Mouse (Mus musculus): Measurements from ENCODE around the gene Ube2d2b. TPM values are rescaled to one million over a fixed set of nuclear protein-coding genes. Genes with fewer than 3 reads are reported as not detected.

Ube2d2b gene
- 0.21 and 0.22 TPM in 2 replicates for polyA plus RNA-seq (2015; fragmentation: Nextera tagmentation; extraction: Ambion mirVana)

GRCm38 (mm10) chr5:107829998-107830560 lies at the start of gene Ube2d2b:
Gene Ube2d2b, plus strand, starts transcription at chr5:107830099.
- H3K36me3 ChIP-seq = peaks cover 8% of the 10 kb centered on the region; the same call in 1 of the 2 replicates
- no peaks in the 10 kb centered on the region for H3K9me3 ChIP-seq
- H3K4me2 ChIP-seq = no peak within 1 kb of the TSS
- H3K27ac ChIP-seq = no peak within 1 kb of the TSS
- no peak within 1 kb of the TSS for H3K9ac ChIP-seq
- no peaks in the 10 kb centered on the region for H3K4me1 ChIP-seq
- no peaks in the 10 kb centered on the region for H3K27me3 ChIP-seq (replicated peaks)
- H3K4me3 ChIP-seq (replicated peaks) = no peak within 1 kb of the TSS
- WGBS = 96% methylated on average over 22 of the region's 22 CpGs
- no peak for ATAC-seq (ENCODE audit: insufficient read depth, low FRiP score, low read depth)

DNA sequence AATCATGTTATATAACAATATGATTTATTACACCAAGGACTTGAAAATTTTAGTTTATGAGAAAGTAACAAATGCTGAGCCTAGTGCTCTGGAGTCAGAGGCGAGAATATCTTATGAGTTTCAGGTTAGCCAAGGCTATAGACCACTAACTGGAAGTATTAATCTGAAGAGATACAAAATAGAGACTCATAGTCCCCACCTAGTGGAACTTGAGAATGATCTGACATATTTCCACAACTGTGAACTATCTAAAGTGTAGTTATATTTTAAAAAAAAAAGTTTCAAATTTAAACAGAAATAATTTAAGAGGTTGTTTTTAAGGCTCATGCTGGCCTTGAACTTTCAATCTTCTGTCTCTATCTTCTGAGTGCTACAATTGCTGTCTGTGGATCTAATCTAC lies 47.5 kb upstream of the Ube2d2b start:
- H3K9ac ChIP-seq = no peak overlapping the region
- H3K27me3 ChIP-seq (replicated peaks) = no peaks in the 10 kb centered on the region
- no peak overlapping the region for H3K27ac ChIP-seq
- no peaks in the 10 kb centered on the region for H3K9me3 ChIP-seq
- no peak overlapping the region for H3K4me3 ChIP-seq (replicated peaks)
- H3K36me3 ChIP-seq = 0 out of 2 replicates have a peak, but pooled peaks cover 4% of the 10 kb centered on the region
- ATAC-seq (ENCODE audit: insufficient read depth, low FRiP score, low read depth) = no peak
- no peak overlapping the region for H3K4me2 ChIP-seq
- H3K4me1 ChIP-seq = no peaks in the 10 kb centered on the region
- 98% methylated on average over 1 of the region's 1 CpGs for WGBS

GRCm38 (mm10) chr5:107787682-107788443 lies 42.0 kb upstream of the Ube2d2b start:
- Histone ChIP-seq H3K9ac (no peak overlapping the region), H3K4me1 (no peaks in the 10 kb centered on the region), H3K9me3 (no peaks in the 10 kb centered on the region), H3K4me3 (replicated peaks) (no peak overlapping the region), H3K4me2 (no peak overlapping the region), H3K36me3 (0 out of 2 replicates have a peak, but pooled peaks cover 4% of the 10 kb centered on the region), H3K27ac (no peak overlapping the region), H3K27me3 (replicated peaks) (no peaks in the 10 kb centered on the region)
- ATAC-seq (ENCODE audit: insufficient read depth, low FRiP score, low read depth) = no peak
- WGBS = 82% methylated on average over 7 of the region's 7 CpGs

DNA sequence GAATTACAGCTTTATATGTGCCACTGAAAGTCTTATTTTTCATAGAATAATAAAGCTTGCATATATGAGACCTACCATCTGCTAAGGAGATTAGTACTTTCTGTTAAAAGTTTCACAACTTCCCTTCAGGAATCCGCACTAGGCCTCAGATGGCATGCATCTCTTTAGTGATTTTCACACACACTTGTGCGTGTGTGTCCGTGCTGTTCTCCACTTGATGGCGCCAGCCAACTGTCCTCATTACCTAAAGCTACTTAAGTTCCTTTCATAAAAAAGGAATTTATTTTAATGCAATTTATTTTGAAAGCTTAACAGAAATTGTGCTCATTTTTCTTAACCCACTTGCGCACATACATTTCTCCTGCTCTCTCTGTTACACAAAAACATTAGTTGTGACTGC lies 40.4 kb upstream of the Ube2d2b start:
- no peak overlapping the region for H3K9ac ChIP-seq
- 74% methylated on average over 5 of the region's 5 CpGs for WGBS

DNA sequence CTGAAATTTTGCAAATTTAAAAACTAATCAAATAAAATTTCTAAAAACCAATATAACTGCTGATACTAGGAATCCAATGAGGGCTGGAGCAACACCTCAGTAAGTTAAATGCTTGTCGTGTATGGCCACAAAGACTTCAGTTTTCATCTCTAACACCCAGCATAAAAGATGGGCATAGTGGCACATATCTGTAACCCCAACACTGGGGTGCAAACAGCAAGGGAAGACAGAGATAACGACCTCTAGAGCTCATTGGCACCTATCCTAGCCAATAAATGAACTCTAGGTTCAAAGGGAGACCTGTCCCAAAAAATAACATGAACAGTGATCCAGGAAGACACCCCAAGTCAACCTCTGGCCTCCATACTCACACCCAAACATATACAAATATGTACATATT lies 37.9 kb upstream of the Ube2d2b start:
- H3K9me3 ChIP-seq = no peaks in the 10 kb centered on the region
- 83% methylated on average over 2 of the region's 2 CpGs for WGBS
- H3K9ac ChIP-seq = no peak overlapping the region
- no peaks in the 10 kb centered on the region for H3K4me1 ChIP-seq
- no peaks in the 10 kb centered on the region for H3K27me3 ChIP-seq (replicated peaks)
- no peak overlapping the region for H3K4me3 ChIP-seq (replicated peaks)
- H3K27ac ChIP-seq = no peak overlapping the region
- peaks cover 12% of the 10 kb centered on the region for H3K36me3 ChIP-seq
- H3K4me2 ChIP-seq = no peak overlapping the region
- no peak for ATAC-seq (ENCODE audit: insufficient read depth, low FRiP score, low read depth)

More for the DNA sequence above, 40.4 kb upstream of the Ube2d2b start:
- no peak overlapping the region for H3K27ac ChIP-seq
- no peaks in the 10 kb centered on the region for H3K9me3 ChIP-seq
- no peaks in the 10 kb centered on the region for H3K4me1 ChIP-seq
- H3K4me2 ChIP-seq = no peak overlapping the region
- H3K36me3 ChIP-seq = 0 out of 2 replicates have a peak, but pooled peaks cover 4% of the 10 kb centered on the region
- H3K4me3 ChIP-seq (replicated peaks) = no peak overlapping the region
- H3K27me3 ChIP-seq (replicated peaks) = no peaks in the 10 kb centered on the region
- ATAC-seq (ENCODE audit: insufficient read depth, low FRiP score, low read depth) = no peak

DNA sequence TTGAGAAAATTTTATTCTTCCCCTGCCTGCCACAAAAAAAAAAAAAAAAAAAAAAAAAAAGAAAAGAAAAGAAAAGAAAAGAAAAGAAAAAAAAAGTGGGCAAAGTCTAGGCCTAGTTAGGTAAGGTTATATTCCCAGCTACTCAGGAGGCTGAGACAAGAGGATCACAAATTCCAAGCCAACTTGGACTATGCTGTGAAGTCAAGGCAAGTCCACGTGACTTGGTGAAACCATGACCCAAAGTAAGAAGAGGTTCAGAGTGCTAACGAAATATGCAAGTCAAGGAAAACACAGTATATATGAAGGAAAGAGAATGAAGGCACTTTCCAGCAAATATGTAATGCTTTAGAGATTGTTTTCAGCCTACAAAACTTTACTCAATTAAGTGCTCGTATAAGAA lies 37.4 kb upstream of the Ube2d2b start:
- Histone ChIP-seq H3K9ac (no peak overlapping the region), H3K4me3 (replicated peaks) (no peak overlapping the region), H3K36me3 (peaks cover 13% of the 10 kb centered on the region), H3K27me3 (replicated peaks) (no peaks in the 10 kb centered on the region), H3K9me3 (no peaks in the 10 kb centered on the region), H3K27ac (no peak overlapping the region), H3K4me1 (no peaks in the 10 kb centered on the region), H3K4me2 (no peak overlapping the region)
- ATAC-seq (ENCODE audit: insufficient read depth, low FRiP score, low read depth) = no peak
- 95% methylated on average over 3 of the region's 3 CpGs for WGBS

GRCm38 (mm10) chr5:107793258-107793657 lies 36.6 kb upstream of the Ube2d2b start:
- Histone ChIP-seq H3K27ac (no peak overlapping the region), H3K9ac (no peak overlapping the region), H3K4me3 (replicated peaks) (no peak overlapping the region), H3K4me2 (no peak overlapping the region), H3K4me1 (no peaks in the 10 kb centered on the region), H3K36me3 (peaks cover 13% of the 10 kb centered on the region), H3K27me3 (replicated peaks) (no peaks in the 10 kb centered on the region), H3K9me3 (no peaks in the 10 kb centered on the region)
- ATAC-seq (ENCODE audit: insufficient read depth, low FRiP score, low read depth) = no peak
- 21% methylated on average over 3 of the region's 3 CpGs for WGBS

DNA sequence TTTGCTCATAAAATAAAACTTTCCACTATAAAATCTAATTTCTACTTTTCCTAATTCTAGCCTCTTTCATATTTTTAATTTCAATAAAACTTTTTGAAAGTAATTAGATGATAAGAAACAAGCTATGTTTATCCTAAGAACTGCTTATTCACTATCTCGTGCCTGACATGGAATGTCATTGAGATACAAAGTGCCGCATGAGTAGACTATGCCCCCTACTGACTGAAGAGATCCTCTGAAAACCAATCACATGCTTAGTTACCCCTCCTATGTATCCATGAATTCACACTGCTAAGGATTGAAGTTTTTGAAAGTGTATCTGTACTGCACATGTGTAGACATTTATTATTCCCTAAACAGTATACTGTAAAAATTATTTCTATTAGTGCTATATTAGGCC lies 36.0 kb upstream of the Ube2d2b start:
- Histone ChIP-seq H3K4me3 (replicated peaks) (no peak overlapping the region), H3K4me1 (no peaks in the 10 kb centered on the region), H3K27ac (no peak overlapping the region), H3K27me3 (replicated peaks) (no peaks in the 10 kb centered on the region), H3K9ac (no peak overlapping the region), H3K4me2 (no peak overlapping the region), H3K36me3 (peaks cover 13% of the 10 kb centered on the region), H3K9me3 (no peaks in the 10 kb centered on the region)
- no peak for ATAC-seq (ENCODE audit: insufficient read depth, low FRiP score, low read depth)
- 32% methylated on average over 2 of the region's 2 CpGs for WGBS

DNA sequence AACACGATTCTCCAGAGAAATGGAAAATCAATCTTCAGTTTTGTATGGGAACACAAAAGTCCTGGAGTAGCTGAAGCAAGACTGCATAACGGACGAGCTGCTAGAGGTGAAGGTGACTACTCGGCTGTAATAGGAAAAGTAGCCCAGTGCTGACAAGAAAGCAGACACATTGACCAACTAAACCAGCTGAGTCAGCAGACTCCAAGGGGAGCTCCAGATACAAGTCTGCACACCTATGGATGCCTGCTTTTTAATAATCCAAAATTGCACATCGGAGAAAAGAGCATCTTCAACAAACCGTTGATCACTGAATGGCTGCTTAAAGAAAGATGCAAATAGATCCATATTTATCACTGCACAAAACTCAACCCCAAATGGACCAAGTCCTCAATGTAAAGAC lies 31.6 kb upstream of the Ube2d2b start:
- Histone ChIP-seq H3K9me3 (no peaks in the 10 kb centered on the region), H3K4me1 (no peaks in the 10 kb centered on the region)
- 90% methylated on average over 6 of the region's 6 CpGs for WGBS

GRCm38 (mm10) chr5:107801234-107801633 lies 28.7 kb upstream of the Ube2d2b start:
- Histone ChIP-seq H3K27me3 (replicated peaks) (no peaks in the 10 kb centered on the region), H3K4me2 (no peak overlapping the region), H3K27ac (no peak overlapping the region), H3K36me3 (peaks cover 3% of the 10 kb centered on the region; the same call in 1 of the 2 replicates), H3K4me1 (no peaks in the 10 kb centered on the region), H3K4me3 (replicated peaks) (no peak overlapping the region), H3K9ac (no peak overlapping the region), H3K9me3 (no peaks in the 10 kb centered on the region)
- no peak for ATAC-seq (ENCODE audit: insufficient read depth, low FRiP score, low read depth)
- WGBS = 75% methylated on average over 2 of the region's 2 CpGs

More for the DNA sequence above, 31.6 kb upstream of the Ube2d2b start:
- Histone ChIP-seq H3K36me3 (peaks cover 13% of the 10 kb centered on the region), H3K4me2 (no peak overlapping the region), H3K27ac (no peak overlapping the region), H3K4me3 (replicated peaks) (no peak overlapping the region), H3K9ac (no peak overlapping the region), H3K27me3 (replicated peaks) (no peaks in the 10 kb centered on the region)
- no peak for ATAC-seq (ENCODE audit: insufficient read depth, low FRiP score, low read depth)

- H3K4me1 ChIP-seq = no peaks in the 10 kb centered on the region
- H3K27me3 ChIP-seq (replicated peaks) = no peaks in the 10 kb centered on the region
- no peak overlapping the region for H3K4me2 ChIP-seq
- no peak overlapping the region for H3K9ac ChIP-seq
- no peak overlapping the region for H3K4me3 ChIP-seq (replicated peaks)
- H3K27ac ChIP-seq = no peak overlapping the region
- no peaks in the 10 kb centered on the region; the same call in 1 of the 2 replicates for H3K36me3 ChIP-seq
- no peak for ATAC-seq (ENCODE audit: insufficient read depth, low FRiP score, low read depth)
- H3K9me3 ChIP-seq = no peaks in the 10 kb centered on the region
Measured at GRCm38 (mm10) chr5:107802621-107803020, 27.3 kb upstream of the Ube2d2b start.

DNA sequence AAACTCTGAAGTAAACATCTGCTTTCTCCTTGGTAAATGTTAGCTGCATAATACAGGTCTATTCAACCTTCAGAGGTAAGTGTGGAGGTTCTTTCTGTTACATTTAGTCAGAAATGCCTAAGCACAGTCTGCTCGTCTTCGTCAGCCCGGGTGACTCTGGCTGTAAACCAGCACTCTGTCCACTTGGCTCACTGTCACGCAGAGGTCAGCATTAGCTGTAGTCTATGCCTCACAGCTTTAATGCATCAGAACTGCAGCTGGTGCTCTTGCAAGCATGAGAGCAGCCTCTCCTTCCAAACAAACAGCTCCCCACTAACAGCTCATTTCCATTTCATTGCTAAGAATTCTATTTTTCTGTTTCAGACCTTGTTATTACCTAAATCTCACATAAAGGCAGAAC lies 22.4 kb upstream of the Ube2d2b start:
- WGBS = 52% methylated on average over 4 of the region's 4 CpGs
- Histone ChIP-seq H3K4me1 (no peaks in the 10 kb centered on the region), H3K4me2 (no peak overlapping the region), H3K9me3 (no peaks in the 10 kb centered on the region), H3K27me3 (replicated peaks) (no peaks in the 10 kb centered on the region), H3K9ac (no peak overlapping the region), H3K4me3 (replicated peaks) (no peak overlapping the region), H3K36me3 (no peaks in the 10 kb centered on the region), H3K27ac (no peak overlapping the region)
- ATAC-seq (ENCODE audit: insufficient read depth, low FRiP score, low read depth) = no peak

All from stomach, embryonic 15.5 days (tissue).